Mouse (Mus musculus) adrenal gland, postnatal 25 days (tissue): ENCODE results near the gene Vmn1r203. TPM values are rescaled to one million over a fixed set of nuclear protein-coding genes. Genes with fewer than 3 reads are reported as not detected.
"Not testable (repeated sequence)": the region's sequence is repeated elsewhere in the genome, so short reads cannot be mapped to it uniquely, and the experiment has no call there.

Experiments used
- DNase-seq: peaks from one replicate; pipeline ENCODE4 v3.0.0; 2021; ENCODE audit warnings: mixed read lengths
- long read RNA-seq: library from polyadenylated mRNA; stranded (forward); transcript quantifications from one replicate; pipeline ENCODE4 v2.0.0, GENCODE M21; 2021
- total RNA-seq: library from RNA; stranded (reverse); gene quantifications from 2 replicates; pipeline ENCODE4 v1.2.3, GENCODE M21; 2021

Gene Vmn1r203
- total RNA-seq: not detected in 2 replicates
- long read RNA-seq: 0 reads

DNA sequence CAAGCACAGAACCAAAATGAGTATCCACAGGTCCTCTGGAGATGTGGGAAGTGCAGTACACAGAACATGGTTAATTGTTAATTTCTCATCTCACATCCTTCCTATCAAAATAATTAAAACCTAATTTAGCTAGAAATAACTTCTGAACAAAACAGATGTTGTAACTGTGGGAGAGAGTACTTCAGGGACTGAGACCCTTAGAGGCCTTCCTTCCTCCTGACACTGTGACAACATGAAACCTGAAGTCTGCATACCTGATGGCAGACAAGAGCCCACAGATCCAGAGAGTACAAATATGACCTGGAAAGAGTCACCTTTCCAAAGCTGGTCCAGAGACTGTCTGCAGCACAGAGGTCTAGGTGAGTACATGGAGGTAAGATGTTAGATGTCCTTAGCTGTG is at the start of gene Vmn1r203:
Gene Vmn1r203 (plus strand): TSS at position 301 of the 400 bp plus-strand sequence.
- no peak for DNase-seq

GRCm38 (mm10) chr13:22471623-22472022 is 46.3 kb upstream of the Vmn1r203 start, which contains the start of gene Vmn1r201:
TSS of gene Vmn1r201 (plus strand) at chr13:22471923.
- no peak for DNase-seq

GRCm38 (mm10) chr13:22502431-22502830 is 15.5 kb upstream of the Vmn1r203 start:
- DNase-seq: no peak

DNA sequence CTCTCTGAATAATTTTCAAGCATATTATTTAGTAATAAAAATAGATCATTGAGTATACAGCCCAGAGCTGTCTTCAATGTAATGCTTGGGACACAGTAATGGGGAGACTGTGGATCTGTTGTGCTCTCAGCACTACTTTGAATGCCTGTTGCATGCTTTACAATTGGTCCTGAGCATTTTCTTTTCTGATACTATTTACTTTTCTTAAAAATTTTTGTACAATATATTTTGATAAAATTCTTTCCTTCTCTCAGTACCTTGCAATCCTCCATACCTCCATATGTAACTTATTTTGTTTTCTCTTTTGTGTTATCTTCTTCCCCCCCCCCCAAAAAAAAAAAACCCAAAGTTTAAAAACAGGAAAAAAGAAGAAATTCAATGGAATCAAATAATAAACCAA is 12.6 kb upstream of the Vmn1r203 start, which contains the start of gene Vmn1r202:
Gene Vmn1r202 (minus strand): TSS at position 101 of the 400 bp plus-strand sequence.
- DNase-seq: no peak

- DNase-seq: not testable (repeated sequence)
These were observed 35.0 kb downstream of the Vmn1r203 start, which contains the start of gene Vmn1r204 for GRCm38 (mm10) chr13:22552898-22553297. TSS of gene Vmn1r204 (plus strand) at chr13:22553198.

GRCm38 (mm10) chr13:22574911-22575310 is 57.0 kb downstream of the Vmn1r203 start:
- DNase-seq: not testable (repeated sequence)

Other genes with a start within 250 kb of the Vmn1r203 start
- not detected in 2 replicates for gene Vmn1r195, start 247.6 kb upstream of the Vmn1r203 start, total RNA-seq
- not detected in 2 replicates for gene Vmn1r196, start 228.2 kb upstream of the Vmn1r203 start, total RNA-seq
- gene Vmn1r197, start 193.5 kb upstream of the Vmn1r203 start, total RNA-seq: not detected in 2 replicates
- gene Vmn1r198, start 167.8 kb upstream of the Vmn1r203 start, total RNA-seq: not detected in 2 replicates
- not detected in 2 replicates for gene Vmn1r199, start 138.3 kb upstream of the Vmn1r203 start, total RNA-seq
- not detected in 2 replicates for gene Vmn1r200, start 127.7 kb upstream of the Vmn1r203 start, total RNA-seq
- gene Vmn1r201, start 46.2 kb upstream of the Vmn1r203 start, total RNA-seq: not detected in 2 replicates
- gene Vmn1r202, start 12.7 kb upstream of the Vmn1r203 start, total RNA-seq: 0.06 and 0.14 TPM in 2 replicates
- not detected in 2 replicates for gene Vmn1r204, start 35.1 kb downstream of the Vmn1r203 start, total RNA-seq
- gene Vmn1r205, start 74.9 kb downstream of the Vmn1r203 start, total RNA-seq: not detected in 2 replicates
- gene Vmn1r206, start 106.1 kb downstream of the Vmn1r203 start, total RNA-seq: not detected in 2 replicates
- not detected in 2 replicates for gene Vmn1r207-ps, start 211.5 kb downstream of the Vmn1r203 start, total RNA-seq